15 mouse cellular contexts compared by ENCODE assay signal in the genomic region with DNA sequence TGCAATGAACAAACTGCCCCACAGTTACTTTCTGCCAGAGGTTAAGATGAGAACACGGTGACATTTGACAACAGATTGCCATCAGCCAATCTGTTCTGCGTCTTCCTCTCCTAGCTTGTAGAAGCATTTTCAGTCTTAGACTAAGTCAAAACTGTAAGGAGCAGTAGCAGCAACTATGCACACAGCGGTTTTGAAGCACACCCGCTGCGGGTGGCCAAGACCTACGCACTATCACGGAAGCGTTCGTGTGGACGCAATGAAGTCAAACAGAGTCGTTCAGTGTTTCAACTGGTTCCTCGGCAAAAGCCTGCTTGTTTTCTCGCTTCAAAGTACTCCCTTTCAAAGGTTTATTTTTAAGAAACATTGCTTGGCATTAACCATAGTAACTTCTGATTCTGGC.
A peak's percentile ranks its signal among the peaks of the same experiment; 100 is the strongest.
DNase-seq lines count a peak whose midpoint lies in the region; ATAC-seq and TF ChIP-seq lines count a peak whose summit lies in the region.
"Had no signal": no experiment of that assay in that cellular context is flagged by ENCODE, and none has a peak within 500 bp of the region (broad histone marks: within the 10 kb centered on the region; RNA-seq: fewer than 3 reads in every experiment).

No protein-coding gene starts in this region.

- no peak overlapping the region for H3K9ac ChIP-seq in heart, embryonic 12.5 days
- H3K9ac ChIP-seq in lung, embryonic 14.5 days, result no peak overlapping the region
- 0 out of 2 replicates have a peak overlapping the region, but pooled peaks have one; percentile 22 for H3K9ac ChIP-seq in forebrain, postnatal 0 days
- no peak overlapping the region for H3K9ac ChIP-seq in midbrain, embryonic 12.5 days (replicated peaks)
- H3K9ac ChIP-seq: liver, embryonic 12.5 days; neural tube, embryonic 12.5 days had no signal

- H3K27me3 ChIP-seq in heart, embryonic 12.5 days (replicated peaks), result no peaks in the 10 kb centered on the region
- H3K27me3 ChIP-seq in lung, embryonic 14.5 days (ENCODE audit: insufficient read depth, low read length), result no peaks in the 10 kb centered on the region
- no peaks in the 10 kb centered on the region for H3K27me3 ChIP-seq in forebrain, postnatal 0 days (ENCODE audit: insufficient read depth, low read length)
- no peaks in the 10 kb centered on the region for H3K27me3 ChIP-seq in midbrain, embryonic 12.5 days
- H3K27me3 ChIP-seq: liver, embryonic 12.5 days; neural tube, embryonic 12.5 days had no signal

- intact Hi-C loops in heart, postnatal 25 days (cut with DNase I), result no loop called here

- H3K4me2 ChIP-seq in heart, embryonic 12.5 days, result peak overlapping the region; percentile 59
- peak overlapping the region; percentile 52 for H3K4me2 ChIP-seq in lung, embryonic 14.5 days
- H3K4me2 ChIP-seq in forebrain, postnatal 0 days (ENCODE audit: low read depth), result peak overlapping the region; percentile 6; the same call in 1 of the 2 replicates
- no peak overlapping the region for H3K4me2 ChIP-seq in midbrain, embryonic 12.5 days (replicated peaks)
- H3K4me2 ChIP-seq: liver, embryonic 12.5 days; neural tube, embryonic 12.5 days had no signal

- TF ChIP-seq CTCF in lung, embryonic 14.5 days (IDR thresholded peaks at IDR 0.05; ENCODE audit: low read depth), result no peak
- TF ChIP-seq CTCF in forebrain, postnatal 0 days (IDR thresholded peaks at IDR 0.05; ENCODE audit: low read depth), result no peak

- 64% methylated on average over 13 of the region's 13 CpGs for WGBS in heart, embryonic 12.5 days
- 26% methylated on average over 13 of the region's 13 CpGs for WGBS in lung, embryonic 14.5 days
- 62% methylated on average over 13 of the region's 13 CpGs for WGBS in forebrain, postnatal 0 days
- WGBS in midbrain, embryonic 12.5 days, result 90% methylated on average over 13 of the region's 13 CpGs

- ATAC-seq in heart, embryonic 12.5 days (ENCODE audit: insufficient number of reproducible peaks, low FRiP score), result no peak
- ATAC-seq in lung, embryonic 14.5 days (ENCODE audit: insufficient read depth), result peak; percentile 81
- peak; percentile 10; the same call in 1 of the 2 replicates for ATAC-seq in forebrain, postnatal 0 days
- 0 out of 2 replicates have a peak, but pooled peaks have one; percentile 23 for ATAC-seq in midbrain, embryonic 12.5 days (ENCODE audit: low FRiP score, low read depth)
- ATAC-seq: activated CD4-positive, CD25-positive, alpha-beta regulatory T cell, adult 4 months; CD4-positive, CD25-positive, alpha-beta regulatory T cell, adult 4 months; liver, embryonic 12.5 days had no signal

- H3K27ac ChIP-seq in heart, embryonic 12.5 days (ENCODE audit: poor library complexity, severe bottlenecking), result no peak overlapping the region
- H3K27ac ChIP-seq in lung, embryonic 14.5 days (ENCODE audit: low read depth), result peak overlapping the region; percentile 42; the same call in 1 of the 2 replicates
- H3K27ac ChIP-seq in forebrain, postnatal 0 days (ENCODE audit: low read depth, low read length), result 0 out of 2 replicates have a peak overlapping the region, but pooled peaks have one; percentile 22
- H3K27ac ChIP-seq in midbrain, embryonic 12.5 days (replicated peaks), result 0 out of 2 replicates have a peak overlapping the region, but pooled peaks have one; percentile 54
- H3K27ac ChIP-seq: liver, embryonic 12.5 days; neural tube, embryonic 12.5 days had no signal

- DNase-seq in heart, postnatal 25 days (ENCODE audit: low spot score), result no peak
- DNase-seq in lung, embryonic 14.5 days, result peak; percentile 76
- DNase-seq in lung, postnatal 25 days (ENCODE audit: low spot score), result no peak
- DNase-seq in forebrain, postnatal 0 days, result no peak
- no peak for DNase-seq in left cerebral cortex, adult 18-20 months (ENCODE audit: low spot score in 2 of 2)
- no peak for DNase-seq in adrenal gland, postnatal 4 days (ENCODE audit: low spot score in 2 of 2)
- DNase-seq: cerebellum, adult 8-10 months; gastrocnemius, postnatal 36 days; thymus, adult 2 months had no signal

- H3K4me3 ChIP-seq in heart, embryonic 12.5 days, result no peak overlapping the region
- no peak overlapping the region for H3K4me3 ChIP-seq in lung, embryonic 14.5 days (ENCODE audit: low read depth, low read length)
- H3K4me3 ChIP-seq in forebrain, postnatal 0 days (ENCODE audit: low read depth, low read length), result no peak overlapping the region
- H3K4me3 ChIP-seq in midbrain, embryonic 12.5 days, result no peak overlapping the region
- H3K4me3 ChIP-seq: liver, embryonic 12.5 days; neural tube, embryonic 12.5 days had no signal

- H3K9me3 ChIP-seq in heart, embryonic 12.5 days (replicated peaks), result peaks cover 3% of the 10 kb centered on the region; the same call in 1 of the 2 replicates
- no peaks in the 10 kb centered on the region for H3K9me3 ChIP-seq in lung, embryonic 14.5 days (ENCODE audit: low read depth, low read length)
- H3K9me3 ChIP-seq in forebrain, postnatal 0 days (ENCODE audit: low read length), result no peaks in the 10 kb centered on the region
- no peaks in the 10 kb centered on the region for H3K9me3 ChIP-seq in midbrain, embryonic 12.5 days
- H3K9me3 ChIP-seq: liver, embryonic 12.5 days; neural tube, embryonic 12.5 days had no signal

- H3K4me1 ChIP-seq in heart, embryonic 12.5 days (replicated peaks), result peaks cover 11% of the 10 kb centered on the region
- H3K4me1 ChIP-seq in lung, embryonic 14.5 days (ENCODE audit: insufficient read depth), result peaks cover 3% of the 10 kb centered on the region; the same call in 1 of the 2 replicates
- H3K4me1 ChIP-seq in forebrain, postnatal 0 days (ENCODE audit: insufficient read depth), result peaks cover 13% of the 10 kb centered on the region
- H3K4me1 ChIP-seq in midbrain, embryonic 12.5 days, result peaks cover 7% of the 10 kb centered on the region; the same call in 1 of the 2 replicates
- H3K4me1 ChIP-seq: liver, embryonic 12.5 days had no signal

- H3K36me3 ChIP-seq in heart, embryonic 12.5 days, result no peaks in the 10 kb centered on the region
- no peaks in the 10 kb centered on the region for H3K36me3 ChIP-seq in lung, embryonic 14.5 days (ENCODE audit: insufficient read depth)
- no peaks in the 10 kb centered on the region for H3K36me3 ChIP-seq in forebrain, postnatal 0 days (ENCODE audit: insufficient read depth)
- no peaks in the 10 kb centered on the region for H3K36me3 ChIP-seq in midbrain, embryonic 12.5 days
- H3K36me3 ChIP-seq: liver, embryonic 12.5 days; neural tube, embryonic 12.5 days had no signal
